Mouse (Mus musculus) small intestine, adult 2 months (tissue): ENCODE results near the gene Cecr2.

Experiments used
- CTCF ChIP-seq: fragments of 200-500 bp; IDR thresholded peaks from 2 replicates; pipeline ENCODE4 v1.5.1; 2012; ENCODE audit warnings: low read depth, mild to moderate bottlenecking, control low read depth, inconsistent platforms, low read length, moderate library complexity, mixed read lengths; ENCODE audit not compliant: insufficient replicate concordance, insufficient read length; ENCODE audit errors: extremely low read depth
- POLR2A ChIP-seq: fragments of 200-500 bp; IDR thresholded peaks from 2 replicates; pipeline ENCODE4 v1.6.1; 2012; ENCODE audit warnings: low read depth, mild to moderate bottlenecking, control low read depth, inconsistent platforms, low read length, moderate library complexity

DNA sequence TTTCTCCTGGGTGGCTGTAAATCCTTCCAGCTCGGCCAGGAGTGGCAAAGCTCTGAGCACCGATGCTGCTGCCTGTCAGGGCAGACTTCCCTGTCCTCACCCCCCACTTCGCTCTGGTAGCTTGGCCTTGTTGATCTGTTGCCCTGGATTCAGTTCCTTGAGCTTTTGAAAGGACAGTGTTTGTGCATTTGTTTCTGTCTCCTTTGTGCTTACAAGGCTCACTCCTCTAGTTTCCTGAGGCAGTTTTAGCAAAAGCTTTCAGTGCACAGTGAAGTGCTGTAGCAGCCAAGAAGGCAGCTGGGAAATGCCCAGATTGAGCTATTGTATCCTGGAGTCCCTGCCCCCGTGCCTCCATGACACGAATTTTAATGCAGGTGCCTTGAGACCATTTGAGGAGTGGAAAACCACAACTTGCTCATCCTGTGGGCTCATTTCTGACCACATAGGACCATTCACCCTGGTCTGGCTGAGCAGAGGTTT lies 107.0 kb downstream of the Cecr2 start, which contains the start of gene Slc25a18:
- TF ChIP-seq CTCF (no peak), POLR2A (no peak)
